ENCODE assay signal across 8 mouse cellular contexts in genomic region chr11:69935137-69935879, GRCm38 (mm10). TPM values are rescaled to one million over a fixed set of nuclear protein-coding genes. Genes with fewer than 3 reads are reported as not detected.
DNase-seq lines count a peak whose midpoint lies in the region; ATAC-seq and TF ChIP-seq lines count a peak whose summit lies in the region.

Gene Ybx2, plus strand, starts transcription at chr11:69935796.

- ATAC-seq in embryonic facial prominence, embryonic 13.5 days (ENCODE audit: insufficient number of reproducible peaks, insufficient read depth, low FRiP score, low TSS enrichment, low read depth): peak; percentile 83
- peak; percentile 89 for ATAC-seq in limb, embryonic 12.5 days (ENCODE audit: insufficient number of reproducible peaks, insufficient read depth, low FRiP score, low TSS enrichment, low read depth)
- ATAC-seq in midbrain, embryonic 14.5 days (ENCODE audit: low FRiP score, low TSS enrichment): peak; percentile 93

- peak within 1 kb of the TSS; percentile 58 for H3K4me3 ChIP-seq in embryonic facial prominence, embryonic 13.5 days
- peak within 1 kb of the TSS; percentile 70 for H3K4me3 ChIP-seq in limb, embryonic 12.5 days (replicated peaks)
- peak within 1 kb of the TSS; percentile 59 for H3K4me3 ChIP-seq in midbrain, embryonic 14.5 days (replicated peaks; ENCODE audit: low read depth, low read length)
- H3K4me3 ChIP-seq in spleen, adult 2 months (ENCODE audit: extremely low read depth, insufficient read depth, insufficient read length): peak within 1 kb of the TSS; percentile 51; the same call in 1 of the 2 replicates

- no peak within 1 kb of the TSS; the same call in 1 of the 2 replicates for H3K27ac ChIP-seq in embryonic facial prominence, embryonic 13.5 days
- H3K27ac ChIP-seq in limb, embryonic 12.5 days: peak within 1 kb of the TSS; percentile 56; the same call in 1 of the 2 replicates
- H3K27ac ChIP-seq in midbrain, embryonic 14.5 days (replicated peaks; ENCODE audit: low read depth, low read length): no peak within 1 kb of the TSS
- H3K27ac ChIP-seq in spleen, adult 2 months (ENCODE audit: insufficient read depth, low read length): no peak within 1 kb of the TSS

- peak within 1 kb of the TSS; percentile 100 for H3K4me2 ChIP-seq in embryonic facial prominence, embryonic 13.5 days
- peak within 1 kb of the TSS; percentile 100 for H3K4me2 ChIP-seq in limb, embryonic 12.5 days
- H3K4me2 ChIP-seq in midbrain, embryonic 14.5 days (ENCODE audit: low read length): peak within 1 kb of the TSS; percentile 100

- peak within 1 kb of the TSS; percentile 80 for H3K9ac ChIP-seq in embryonic facial prominence, embryonic 13.5 days
- peak within 1 kb of the TSS; percentile 75 for H3K9ac ChIP-seq in limb, embryonic 12.5 days (replicated peaks)
- peak within 1 kb of the TSS; percentile 59 for H3K9ac ChIP-seq in midbrain, embryonic 14.5 days (replicated peaks; ENCODE audit: low read length)

- TF ChIP-seq CTCF in spleen, adult 2 months (IDR thresholded peaks at IDR 0.05; ENCODE audit: extremely low read depth, insufficient read depth, insufficient read length, insufficient replicate concordance): no peak

- 2% methylated on average over 55 of the region's 62 CpGs for WGBS in embryonic facial prominence, embryonic 13.5 days
- WGBS in limb, embryonic 12.5 days: 2% methylated on average over 54 of the region's 62 CpGs
- WGBS in midbrain, embryonic 14.5 days: 1% methylated on average over 58 of the region's 62 CpGs
- 2% methylated on average over 55 of the region's 62 CpGs for WGBS in spleen, adult 2 months

- peaks cover 37% of the 10 kb centered on the region for H3K4me1 ChIP-seq in embryonic facial prominence, embryonic 13.5 days
- peaks cover 36% of the 10 kb centered on the region for H3K4me1 ChIP-seq in limb, embryonic 12.5 days (replicated peaks)
- H3K4me1 ChIP-seq in midbrain, embryonic 14.5 days (ENCODE audit: control insufficient read depth, insufficient read depth, low read length): peaks cover 6% of the 10 kb centered on the region; the same call in 1 of the 2 replicates
- peaks cover 21% of the 10 kb centered on the region for H3K4me1 ChIP-seq in spleen, adult 2 months (ENCODE audit: control insufficient read depth, insufficient read depth, insufficient read length)

- no peaks in the 10 kb centered on the region for H3K36me3 ChIP-seq in embryonic facial prominence, embryonic 13.5 days
- no peaks in the 10 kb centered on the region for H3K36me3 ChIP-seq in limb, embryonic 12.5 days
- H3K36me3 ChIP-seq in midbrain, embryonic 14.5 days (ENCODE audit: control insufficient read depth, insufficient read depth, low read length): no peaks in the 10 kb centered on the region
- no peaks in the 10 kb centered on the region for H3K36me3 ChIP-seq in spleen, adult 2 months (ENCODE audit: control insufficient read depth, insufficient read depth, low read length)

- peaks cover 20% of the 10 kb centered on the region for H3K27me3 ChIP-seq in embryonic facial prominence, embryonic 13.5 days
- H3K27me3 ChIP-seq in limb, embryonic 12.5 days: peaks cover 18% of the 10 kb centered on the region
- H3K27me3 ChIP-seq in midbrain, embryonic 14.5 days (ENCODE audit: control insufficient read depth, insufficient read depth, low read length): peaks cover 28% of the 10 kb centered on the region
- peaks cover 13% of the 10 kb centered on the region for H3K27me3 ChIP-seq in spleen, adult 2 months (ENCODE audit: control insufficient read depth, insufficient read depth, low read length)

- no peak for TF ChIP-seq POLR2A in spleen, adult 2 months (IDR thresholded peaks at IDR 0.05; ENCODE audit: low read depth, low read length)

- peak; percentile 75 to 87 for DNase-seq in urinary bladder, adult 18-20 months (ENCODE audit: low spot score in 2 of 2)
- DNase-seq in urinary bladder, postnatal 10 days (ENCODE audit: low spot score): no peak
- DNase-seq in heart, adult 18-20 months: peak; percentile 89 to 91
- peak; percentile 89 for DNase-seq in kidney, adult 18-20 months
- DNase-seq in midbrain, embryonic 14.5 days: peak; percentile 97
- DNase-seq in spleen, adult 2 months (ENCODE audit: low read depth in 1 of 2, low spot score in 2 of 2): peak in 1 of 2 experiments; percentile 87

- no peaks in the 10 kb centered on the region for H3K9me3 ChIP-seq in embryonic facial prominence, embryonic 13.5 days
- no peaks in the 10 kb centered on the region for H3K9me3 ChIP-seq in limb, embryonic 12.5 days
- H3K9me3 ChIP-seq in midbrain, embryonic 14.5 days (ENCODE audit: control insufficient read depth, low read length): no peaks in the 10 kb centered on the region

RNA-seq across cellular contexts. Expression of gene Ybx2, which starts in this region (rescaled TPM):
- 7.5 and 10.2 TPM in 2 replicates for polyA plus RNA-seq in embryonic facial prominence, embryonic 13.5 days (2015; fragmentation: Nextera tagmentation; extraction: Ambion mirVana)
- 10 to 100 TPM; 14.6 to 23.1 TPM for total RNA-seq in heart, adult 18-20 months (2021)
- 14.0 and 15.5 TPM in 2 replicates for polyA plus RNA-seq in limb, embryonic 12.5 days (2016; fragmentation: Nextera tagmentation; extraction: Ambion mirVana)
- 4.3 and 10.4 TPM in 2 replicates for polyA plus RNA-seq in midbrain, embryonic 14.5 days (2014; fragmentation: Nextera tagmentation; extraction: Ambion mirVana)
- polyA plus RNA-seq in spleen, adult 2 months (2012; rRNA removed): 0.36 TPM in 2 replicates
